Mouse (Mus musculus) megakaryocyte-erythroid progenitor cell, adult 5-6 weeks (primary cell): ENCODE data around the gene Bcl2l15. TPM values are rescaled to one million over a fixed set of nuclear protein-coding genes. Genes with fewer than 3 reads are reported as not detected.
"Not testable (repeated sequence)": the region's sequence is repeated elsewhere in the genome, so short reads cannot be mapped to it uniquely, and the experiment has no call there.

Source experiments
- ATAC-seq: replicated peaks from 2 replicates; pipeline ENCODE4 v1.8.0; 2016; ENCODE audit warnings: mild to moderate bottlenecking, inconsistent platforms; ENCODE audit not compliant: severe bottlenecking, poor library complexity, low FRiP score, low TSS enrichment
- total RNA-seq, 2 experiments: library from RNA; stranded (forward) in 1 of 2; stranded (reverse) in 1 of 2; fragments of 200-1000, 215-1000 nt in 1 of 2; fragments of >200 nt in 1 of 2; fragmentation: Nextera tagmentation in 1 of 2; gene quantifications; 2 replicates each; pipeline ENCODE4 v1.2.3; 2014 to 2017

Gene Bcl2l15
- total RNA-seq (2014; fragmentation: Nextera tagmentation) (6.4 and 10.1 TPM in 2 replicates), total RNA-seq (2017) (4.0 and 9.3 TPM in 2 replicates)

GRCm38 (mm10) chr3:103832426-103832825 lies at the start of gene Bcl2l15:
Gene Bcl2l15, plus strand, starts transcription at chr3:103832601.
- ATAC-seq: peak; percentile 49

- no peak for ATAC-seq
These were observed 49.4 kb upstream of the Bcl2l15 start for GRCm38 (mm10) chr3:103782844-103783609.

GRCm38 (mm10) chr3:103787225-103787624 lies 45.2 kb upstream of the Bcl2l15 start:
- ATAC-seq: no peak

GRCm38 (mm10) chr3:103789096-103789495 lies 43.3 kb upstream of the Bcl2l15 start:
- ATAC-seq: no peak

- ATAC-seq: peak; percentile 39
These were observed 42.5 kb upstream of the Bcl2l15 start for GRCm38 (mm10) chr3:103789891-103790345.

GRCm38 (mm10) chr3:103790346-103791145 lies 41.9 kb upstream of the Bcl2l15 start:
- ATAC-seq: peak; percentile 33

- ATAC-seq: peak; percentile 87
These were observed 40.9 kb upstream of the Bcl2l15 start, which contains the start of gene Hipk1 for GRCm38 (mm10) chr3:103791230-103792110. Gene Hipk1, minus strand, starts transcription at chr3:103791563.

GRCm38 (mm10) chr3:103792111-103792406 lies 40.3 kb upstream of the Bcl2l15 start:
- ATAC-seq: not testable (repeated sequence)

- ATAC-seq: no peak
These were observed 39.8 kb upstream of the Bcl2l15 start for GRCm38 (mm10) chr3:103792566-103792965.

GRCm38 (mm10) chr3:103796389-103796788 lies 36.0 kb upstream of the Bcl2l15 start:
- no peak for ATAC-seq

GRCm38 (mm10) chr3:103799507-103799906 lies 32.9 kb upstream of the Bcl2l15 start:
- ATAC-seq: peak; percentile 90

GRCm38 (mm10) chr3:103801631-103802531 lies 30.5 kb upstream of the Bcl2l15 start:
- peak; percentile 83 for ATAC-seq

GRCm38 (mm10) chr3:103802861-103803260 lies 29.5 kb upstream of the Bcl2l15 start:
- ATAC-seq: no peak

- ATAC-seq: no peak
These were observed 26.7 kb upstream of the Bcl2l15 start for GRCm38 (mm10) chr3:103805671-103806070.

- ATAC-seq: peak; percentile 87
These were observed 23.3 kb upstream of the Bcl2l15 start, which contains the start of the genes Dclre1b, Ap4b1 and Gm43064 for GRCm38 (mm10) chr3:103808891-103809798. Gene Dclre1b, minus strand, starts transcription at chr3:103809444. Gene Ap4b1, plus strand, starts transcription at chr3:103809520. Gene Gm43064, plus strand, starts transcription at chr3:103809573.

GRCm38 (mm10) chr3:103809799-103810150 lies 22.6 kb upstream of the Bcl2l15 start:
- peak; percentile 55 for ATAC-seq

GRCm38 (mm10) chr3:103810967-103811366 lies 21.4 kb upstream of the Bcl2l15 start:
- ATAC-seq: no peak
